In the genomic region with DNA sequence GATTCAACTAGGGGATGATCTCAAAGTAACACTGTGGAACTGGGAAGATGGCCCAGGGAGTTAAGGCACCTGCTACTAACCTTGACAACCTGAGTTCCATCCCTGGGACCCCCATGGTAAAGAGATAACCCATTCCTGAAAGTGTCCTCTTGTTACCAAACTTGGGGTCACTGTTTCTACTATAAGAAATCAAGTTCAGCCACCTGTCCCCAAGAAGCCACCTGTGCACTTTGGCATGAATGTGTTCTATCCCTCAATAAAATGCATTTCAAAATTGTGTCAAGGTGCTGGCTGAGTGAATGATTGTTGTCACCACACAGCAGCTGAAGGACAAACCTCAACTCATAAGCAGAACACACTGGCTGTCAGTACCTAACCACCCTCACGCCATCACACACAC, we compare ENCODE assay signal across 16 mouse cellular contexts. TPM values are rescaled to one million over a fixed set of nuclear protein-coding genes. Genes with fewer than 3 reads are reported as not detected.
"Had no signal": no experiment of that assay in that cellular context is flagged by ENCODE, and none has a peak within 500 bp of the region (broad histone marks: within the 10 kb centered on the region; RNA-seq: fewer than 3 reads in every experiment).

No protein-coding gene starts in this region.

- H3K4me3 ChIP-seq: neural tube, embryonic 15.5 days; stomach, embryonic 15.5 days had no signal

- H3K27ac ChIP-seq: neural tube, embryonic 15.5 days; stomach, embryonic 15.5 days; stomach, postnatal 0 days had no signal

- H3K4me1 ChIP-seq: neural tube, embryonic 15.5 days; stomach, embryonic 15.5 days had no signal

- H3K4me2 ChIP-seq: neural tube, embryonic 15.5 days; stomach, embryonic 15.5 days had no signal

- H3K36me3 ChIP-seq: neural tube, embryonic 15.5 days had no signal

- H3K27me3 ChIP-seq: neural tube, embryonic 15.5 days; stomach, embryonic 15.5 days had no signal

- H3K9me3 ChIP-seq: neural tube, embryonic 15.5 days; stomach, embryonic 15.5 days had no signal

- H3K9ac ChIP-seq: neural tube, embryonic 15.5 days; stomach, embryonic 15.5 days had no signal

- DNase-seq: retina, postnatal 1 day; right cerebral cortex, adult 18-20 months; right cerebral cortex, postnatal 14 days; right cerebral cortex, postnatal 25 days; right cerebral cortex, postnatal 4 days; spleen, adult 18-20 months; thymus, adult 18-20 months; thymus, adult 2 months; thymus, postnatal 14 days; thymus, postnatal 25 days; thymus, postnatal 36 days; thymus, postnatal 4 days had no signal

RNA-seq across cellular contexts. Expression of a gene that starts 30.2 kb away (rescaled TPM):
- total RNA-seq: neutrophil, adult 5-6 weeks had no signal
